Mouse (Mus musculus): Measurements from ENCODE around the gene Isca1. TPM values are rescaled to one million over a fixed set of nuclear protein-coding genes. Genes with fewer than 3 reads are reported as not detected.
"Not testable (repeated sequence)": the region's sequence is repeated elsewhere in the genome, so short reads cannot be mapped to it uniquely, and the experiment has no call there.

The Isca1 gene
- total RNA-seq, 1 experiment from 2014 or later = 64.4 TPM

DNA sequence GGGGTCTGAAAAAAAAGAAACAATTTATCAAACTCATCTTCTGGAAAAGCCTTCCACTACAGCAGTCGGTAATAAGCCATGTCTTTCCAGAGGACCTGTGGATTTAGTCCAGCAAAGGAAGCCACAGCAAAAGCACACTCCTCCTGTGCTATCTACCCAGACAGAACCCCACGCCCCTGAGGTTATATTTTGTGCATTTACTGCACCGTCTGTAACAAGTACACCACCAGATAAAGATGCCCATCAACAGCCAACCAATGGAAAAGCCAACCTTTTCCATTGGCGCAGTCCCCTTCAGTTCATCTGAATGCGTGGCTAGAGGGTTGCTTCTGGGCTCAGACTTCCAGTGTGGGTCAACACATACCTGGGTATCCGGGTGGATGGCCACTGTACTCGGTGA is 6.8 kb downstream of the Isca1 start:
- ATAC-seq (replicated peaks; ENCODE audit: insufficient number of reproducible peaks, low FRiP score, low TSS enrichment, poor library complexity, severe bottlenecking) = no peak

DNA sequence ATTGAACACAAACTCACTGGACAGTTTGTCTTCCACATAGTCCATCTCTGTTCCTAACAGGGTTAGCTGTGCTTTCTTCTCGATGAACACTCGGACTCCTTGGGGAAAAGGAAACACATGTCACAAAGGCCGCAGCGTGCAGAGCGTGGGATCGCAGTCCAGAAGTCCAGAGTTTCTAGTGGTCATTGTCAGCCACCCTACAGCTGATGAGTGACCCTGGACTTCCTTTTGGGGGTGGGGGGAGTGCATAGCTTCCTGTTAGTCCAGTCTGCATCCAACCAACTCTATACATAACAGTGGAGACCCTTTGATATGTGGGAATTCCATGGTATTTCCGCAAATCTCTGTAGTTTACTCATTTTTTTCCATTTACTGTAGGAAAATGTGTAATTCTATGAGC is 12.7 kb downstream of the Isca1 start:
- no peak for ATAC-seq (replicated peaks; ENCODE audit: insufficient number of reproducible peaks, low FRiP score, low TSS enrichment, poor library complexity, severe bottlenecking)

DNA sequence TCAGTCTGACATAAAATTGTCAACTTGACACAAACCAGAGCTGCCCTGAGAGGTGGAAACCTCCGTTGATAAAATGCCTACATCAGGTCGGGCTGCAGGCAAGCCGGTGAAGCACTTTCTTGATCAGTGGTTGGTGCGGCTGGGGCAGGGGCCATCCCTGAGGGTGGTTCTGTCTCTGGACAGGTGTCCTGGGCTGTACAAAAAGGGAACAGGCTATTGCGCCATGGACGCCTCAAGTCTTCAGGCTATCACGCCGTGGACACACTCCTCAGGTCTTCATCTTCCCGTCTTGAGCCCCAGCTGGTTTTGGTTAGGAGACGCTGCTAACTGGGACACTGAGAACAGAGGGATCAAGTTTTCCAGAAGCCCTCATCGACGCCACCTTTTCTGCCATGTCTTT is 19.3 kb downstream of the Isca1 start:
- no peak for ATAC-seq (replicated peaks; ENCODE audit: insufficient number of reproducible peaks, low FRiP score, low TSS enrichment, poor library complexity, severe bottlenecking)

DNA sequence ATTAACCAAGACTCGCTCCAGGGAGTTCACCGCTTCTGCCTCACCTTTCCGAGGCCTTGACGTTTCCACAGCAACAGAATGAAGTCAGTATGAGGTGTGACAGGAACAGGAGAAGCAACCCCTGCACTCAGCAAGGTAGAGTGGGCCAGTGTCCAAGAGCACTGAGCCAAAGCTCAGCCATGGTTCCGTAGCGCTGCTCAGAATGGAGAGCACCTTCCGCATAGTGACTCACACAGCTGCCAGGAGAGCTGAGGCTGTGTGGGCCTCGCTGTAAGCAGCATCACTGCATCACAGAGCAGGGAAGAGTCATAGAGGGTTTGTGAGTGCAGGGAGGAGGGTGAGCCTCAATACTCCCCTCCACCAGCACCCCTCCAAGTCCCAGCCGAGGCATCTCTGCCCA is 22.9 kb downstream of the Isca1 start, which contains the start of gene 1700014D04Rik:
TSS of gene 1700014D04Rik (minus strand) at position 42 of the 400 bp plus-strand sequence.
- ATAC-seq (replicated peaks; ENCODE audit: insufficient number of reproducible peaks, low FRiP score, low TSS enrichment, poor library complexity, severe bottlenecking) = peak; percentile 31; the same call in 1 of the 2 replicates

DNA sequence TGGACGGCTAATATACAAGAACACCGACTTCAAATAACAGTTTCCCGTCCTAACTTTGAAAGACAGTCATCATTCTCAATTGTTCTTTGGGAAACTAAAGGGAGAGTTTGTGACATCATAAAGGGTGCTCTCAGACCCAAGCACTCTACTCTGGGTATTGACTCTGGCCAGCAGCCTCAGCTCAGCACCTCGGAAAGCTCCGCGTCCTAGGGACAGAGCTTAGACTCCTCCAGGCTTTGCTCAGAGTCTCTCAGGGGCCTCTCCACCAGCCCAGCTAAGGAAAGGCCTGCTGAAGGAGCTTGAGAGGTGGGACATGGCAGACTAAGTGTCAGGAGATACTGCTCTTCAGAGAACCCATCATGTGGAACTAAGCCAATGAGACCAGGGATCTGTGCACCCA is 23.4 kb downstream of the Isca1 start:
- ATAC-seq (replicated peaks; ENCODE audit: insufficient number of reproducible peaks, low FRiP score, low TSS enrichment, poor library complexity, severe bottlenecking) = no peak

DNA sequence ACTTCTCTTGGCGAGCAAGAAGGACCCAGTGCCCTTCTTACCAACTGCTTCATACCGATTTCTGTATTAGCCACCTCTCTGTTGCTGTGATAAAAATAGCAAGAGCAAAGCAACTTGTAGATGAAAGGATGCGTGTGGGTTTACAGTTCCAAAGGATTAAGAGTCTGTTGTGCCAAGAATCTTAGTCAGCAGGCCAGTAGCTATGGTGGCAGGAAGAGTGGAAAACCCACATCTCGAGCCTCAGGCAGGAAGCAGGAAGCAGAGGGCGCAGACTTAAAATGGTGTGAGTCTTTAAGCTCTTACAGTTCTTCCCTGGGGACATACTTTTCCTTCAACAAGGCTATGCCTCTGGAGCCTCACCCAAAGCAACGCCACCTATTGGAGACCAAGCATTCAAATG is 24.1 kb downstream of the Isca1 start:
- no peak for ATAC-seq (replicated peaks; ENCODE audit: insufficient number of reproducible peaks, low FRiP score, low TSS enrichment, poor library complexity, severe bottlenecking)

DNA sequence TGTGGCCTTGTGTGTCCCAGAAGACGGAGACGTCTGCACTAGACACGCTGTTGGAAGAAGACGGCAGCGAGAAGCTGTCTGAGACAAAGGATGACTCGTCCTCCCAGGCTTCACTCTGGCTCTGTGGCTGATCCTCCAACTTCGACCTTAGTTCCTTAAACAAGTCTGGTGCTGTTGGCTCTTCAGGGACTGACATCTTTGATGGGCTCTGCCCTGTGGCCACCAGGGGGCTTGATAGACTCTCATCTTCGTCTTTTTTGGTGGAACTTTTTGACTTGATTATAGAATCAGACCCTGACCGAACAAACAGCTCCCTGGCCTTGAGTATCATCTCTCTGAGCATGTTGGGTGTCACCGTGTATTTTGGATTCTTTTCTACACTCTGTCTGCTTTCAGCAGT is 27.9 kb downstream of the Isca1 start:
- ATAC-seq (replicated peaks; ENCODE audit: insufficient number of reproducible peaks, low FRiP score, low TSS enrichment, poor library complexity, severe bottlenecking) = no peak

DNA sequence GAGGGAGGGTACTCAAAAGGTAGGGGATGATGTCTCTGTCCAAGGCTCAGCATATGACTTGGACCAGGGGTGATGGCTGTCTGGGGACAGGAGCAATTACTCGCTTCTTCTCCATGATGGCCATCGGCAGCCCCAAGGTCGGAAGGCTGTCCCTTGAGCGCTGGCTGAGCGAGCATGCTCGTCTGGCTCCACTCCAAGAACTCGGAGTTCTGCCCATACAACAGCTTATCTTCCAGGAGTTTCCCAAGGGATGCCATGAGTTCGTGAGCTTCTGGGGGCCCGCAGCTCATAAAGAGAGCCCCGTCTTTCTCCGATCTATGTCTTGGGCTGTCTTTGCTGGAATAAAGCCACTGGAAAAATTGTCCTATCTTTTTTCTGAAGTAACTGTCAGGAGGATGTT is 28.5 kb downstream of the Isca1 start:
- ATAC-seq (replicated peaks; ENCODE audit: insufficient number of reproducible peaks, low FRiP score, low TSS enrichment, poor library complexity, severe bottlenecking) = no peak

DNA sequence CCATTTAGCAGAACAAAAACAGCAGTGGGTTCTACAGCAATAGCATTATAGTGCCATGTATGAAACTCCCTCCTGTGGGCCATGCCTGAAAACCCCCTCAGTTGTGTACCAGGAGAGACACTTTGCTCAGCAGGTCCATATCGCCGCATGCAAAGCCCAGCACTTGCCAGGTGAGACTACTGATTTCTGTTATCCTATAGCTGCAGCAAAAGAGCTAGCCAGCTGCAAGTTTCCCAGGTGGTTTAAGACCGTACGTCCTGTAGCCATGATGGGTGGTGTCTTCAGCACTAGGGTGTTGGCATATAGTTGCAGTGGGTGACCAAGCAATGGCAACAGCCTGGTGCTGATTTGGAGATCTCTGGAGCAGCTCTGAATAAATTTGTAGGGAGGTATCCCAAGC is 30.2 kb downstream of the Isca1 start:
- no peak for ATAC-seq (replicated peaks; ENCODE audit: insufficient number of reproducible peaks, low FRiP score, low TSS enrichment, poor library complexity, severe bottlenecking)

DNA sequence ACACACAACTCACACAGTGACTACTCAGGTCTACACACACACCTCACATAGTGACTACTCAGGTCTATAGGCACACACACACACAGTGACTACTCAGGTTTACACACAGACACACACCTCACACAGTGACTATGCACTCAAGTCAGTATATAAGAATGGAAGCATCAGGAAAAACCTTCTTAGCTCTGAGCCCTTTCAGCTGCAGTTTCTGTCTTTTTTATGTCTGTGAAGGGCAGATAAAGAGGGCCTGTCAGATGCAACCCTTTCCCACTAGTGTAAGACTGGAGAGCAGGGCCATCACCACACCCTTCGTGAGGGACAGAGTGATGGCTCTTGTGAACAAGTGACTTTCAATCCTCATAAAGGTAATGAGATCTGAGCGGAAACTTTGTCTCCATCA is 31.2 kb downstream of the Isca1 start:
- no peak for ATAC-seq (replicated peaks; ENCODE audit: insufficient number of reproducible peaks, low FRiP score, low TSS enrichment, poor library complexity, severe bottlenecking)

DNA sequence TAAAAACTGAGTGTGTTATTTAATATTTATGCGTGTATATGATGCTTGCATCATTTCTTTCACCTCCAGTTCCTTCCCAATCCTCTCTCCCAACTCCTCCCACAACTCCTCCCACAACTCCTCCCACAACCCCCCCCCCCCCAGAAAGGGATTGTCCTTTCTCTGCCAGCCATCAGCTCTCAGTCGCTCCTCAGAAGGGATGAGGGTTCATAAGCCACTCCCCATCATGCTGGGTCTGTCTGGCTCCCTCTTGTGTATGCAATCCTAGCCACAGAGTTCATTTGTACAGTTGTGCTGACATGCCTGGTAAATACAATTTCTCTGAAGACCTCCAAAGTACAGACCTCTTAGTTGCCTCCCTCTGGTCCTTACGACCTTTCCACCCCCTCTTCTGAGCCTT is 34.4 kb downstream of the Isca1 start:
- ATAC-seq (replicated peaks; ENCODE audit: insufficient number of reproducible peaks, low FRiP score, low TSS enrichment, poor library complexity, severe bottlenecking) = no peak

DNA sequence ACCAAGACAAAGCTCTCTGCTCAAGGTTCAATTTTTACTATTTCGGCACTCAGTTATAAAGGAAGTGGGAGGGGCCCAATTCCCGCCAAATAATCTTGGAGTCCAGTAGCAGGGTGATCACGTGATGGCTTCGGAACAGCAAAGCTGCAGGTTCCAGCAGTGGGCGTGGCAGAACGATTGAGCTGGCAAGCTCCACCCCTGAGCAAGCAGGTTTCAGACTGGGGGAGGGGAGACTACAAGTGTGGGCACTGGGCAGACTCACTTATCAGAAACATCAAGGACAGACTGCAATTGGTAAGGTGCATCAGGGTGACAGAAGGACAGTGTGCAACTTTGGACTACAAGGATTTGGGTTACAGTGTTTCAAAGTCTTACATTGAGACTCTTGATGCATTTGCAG is 35.3 kb downstream of the Isca1 start:
- ATAC-seq (replicated peaks; ENCODE audit: insufficient number of reproducible peaks, low FRiP score, low TSS enrichment, poor library complexity, severe bottlenecking) = not testable (repeated sequence)

DNA sequence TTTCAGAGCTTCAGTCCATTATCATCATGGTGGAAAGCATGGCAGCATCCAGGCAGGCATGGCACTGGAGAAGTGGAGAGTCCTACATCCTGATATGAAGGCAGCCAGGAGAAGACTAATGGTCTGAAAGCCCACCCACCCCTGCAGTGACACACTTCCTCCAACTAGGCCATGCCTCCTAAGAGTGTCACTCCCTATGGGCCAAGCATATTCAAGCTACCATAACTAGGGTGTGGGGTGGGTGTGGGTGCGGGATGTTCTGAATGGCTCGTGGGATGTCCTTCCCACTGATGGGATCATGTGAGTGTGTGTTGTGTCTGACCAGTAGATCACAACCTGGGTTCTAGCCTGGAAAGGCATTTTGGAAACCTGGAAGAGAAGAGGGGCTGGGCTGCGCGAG is 35.7 kb downstream of the Isca1 start:
- no peak for ATAC-seq (replicated peaks; ENCODE audit: insufficient number of reproducible peaks, low FRiP score, low TSS enrichment, poor library complexity, severe bottlenecking)

DNA sequence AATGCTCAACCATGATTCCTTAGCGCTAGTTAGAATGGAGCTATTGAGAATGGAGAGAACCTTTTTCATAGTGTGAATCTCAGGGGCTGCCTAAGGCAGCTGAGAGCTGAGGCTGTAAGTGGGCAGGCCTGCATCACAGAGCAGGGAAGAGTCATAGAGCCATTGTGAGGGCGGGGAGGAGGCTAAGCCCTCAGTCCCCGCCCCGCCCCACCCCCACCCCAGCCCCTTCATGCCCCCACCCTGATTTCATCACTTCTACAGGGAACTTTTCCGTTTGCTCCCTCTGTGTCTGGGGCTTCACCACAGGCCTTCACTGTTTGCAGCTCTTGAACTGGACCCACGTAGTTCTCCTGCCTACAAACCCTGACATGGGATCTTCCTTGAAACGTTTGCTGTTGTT is 38.0 kb downstream of the Isca1 start, which contains the start of gene Spata31d1d:
TSS of gene Spata31d1d (minus strand) at position 101 of the 400 bp plus-strand sequence.
- ATAC-seq (replicated peaks; ENCODE audit: insufficient number of reproducible peaks, low FRiP score, low TSS enrichment, poor library complexity, severe bottlenecking) = no peak

DNA sequence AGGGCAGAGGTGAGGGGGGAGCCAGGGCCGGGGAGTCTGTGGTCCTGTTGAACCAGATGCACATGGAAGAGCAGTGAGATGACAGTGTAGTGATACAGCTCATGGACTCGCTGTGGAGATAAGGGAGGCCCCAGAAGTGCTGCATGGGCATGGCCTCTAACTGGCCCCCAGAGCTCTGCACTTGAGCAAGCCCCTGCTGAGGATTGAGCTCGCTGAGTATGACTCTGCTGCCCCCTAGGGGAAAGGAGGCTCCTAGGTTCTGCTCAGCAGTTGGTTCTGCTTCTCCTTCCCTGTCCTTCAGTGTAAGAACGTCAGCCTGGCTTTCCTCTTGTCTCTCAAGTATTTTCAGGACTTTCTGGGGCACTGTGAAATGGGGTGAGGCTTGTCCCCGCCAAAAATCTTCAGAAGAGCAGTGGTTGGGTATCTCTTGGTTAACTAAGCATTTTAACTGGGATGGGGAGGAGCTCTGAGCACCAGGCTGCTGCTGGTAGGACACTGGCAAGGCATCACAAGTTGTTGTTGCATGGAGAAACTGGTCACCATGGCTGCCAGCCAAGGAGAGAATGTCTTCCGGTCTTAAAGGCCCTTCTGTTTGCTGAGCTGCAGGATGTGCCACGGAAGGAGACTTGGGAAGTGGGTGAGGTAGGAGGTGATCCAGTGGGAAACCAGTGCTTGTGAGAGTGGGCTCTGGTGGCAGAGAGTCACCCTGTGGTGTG is 41.1 kb downstream of the Isca1 start:
- ATAC-seq (replicated peaks; ENCODE audit: insufficient number of reproducible peaks, low FRiP score, low TSS enrichment, poor library complexity, severe bottlenecking) = peak; percentile 86

DNA sequence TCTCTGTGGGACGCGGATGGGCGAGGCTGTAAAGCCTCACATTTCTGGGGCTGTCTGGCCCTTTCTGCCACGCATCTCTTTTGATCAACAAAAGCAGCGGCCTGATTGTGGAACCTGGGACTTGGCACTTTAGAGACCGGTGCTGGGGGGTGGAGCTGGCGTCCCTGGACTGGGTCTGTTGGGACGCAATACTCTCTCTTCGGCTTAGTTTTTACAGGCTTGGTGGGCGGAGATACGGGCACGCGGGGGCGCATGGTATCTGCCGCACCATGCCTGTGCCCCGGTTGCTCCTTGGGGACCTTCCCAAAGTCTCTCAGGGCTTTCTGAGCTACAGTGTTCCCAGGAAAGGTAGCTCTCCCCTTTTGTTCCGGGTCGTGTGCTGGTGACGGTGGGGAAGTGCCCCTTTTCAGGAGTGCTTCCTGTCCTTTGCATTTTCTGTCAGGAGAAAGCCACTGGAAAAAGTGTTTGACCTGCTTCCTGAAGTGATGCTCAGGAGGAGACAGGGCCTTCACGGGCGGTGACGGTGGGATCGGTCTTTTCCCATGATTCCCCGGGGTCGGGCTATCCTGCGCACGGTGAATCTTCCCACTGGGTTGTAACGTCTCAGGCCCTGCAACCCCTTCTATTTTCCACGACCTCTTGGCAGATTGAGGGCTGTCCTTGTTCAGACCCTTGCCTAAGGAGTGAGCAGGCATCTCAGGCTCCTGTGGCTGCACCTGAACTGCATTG is 43.3 kb downstream of the Isca1 start:
- ATAC-seq (replicated peaks; ENCODE audit: insufficient number of reproducible peaks, low FRiP score, low TSS enrichment, poor library complexity, severe bottlenecking) = no peak

DNA sequence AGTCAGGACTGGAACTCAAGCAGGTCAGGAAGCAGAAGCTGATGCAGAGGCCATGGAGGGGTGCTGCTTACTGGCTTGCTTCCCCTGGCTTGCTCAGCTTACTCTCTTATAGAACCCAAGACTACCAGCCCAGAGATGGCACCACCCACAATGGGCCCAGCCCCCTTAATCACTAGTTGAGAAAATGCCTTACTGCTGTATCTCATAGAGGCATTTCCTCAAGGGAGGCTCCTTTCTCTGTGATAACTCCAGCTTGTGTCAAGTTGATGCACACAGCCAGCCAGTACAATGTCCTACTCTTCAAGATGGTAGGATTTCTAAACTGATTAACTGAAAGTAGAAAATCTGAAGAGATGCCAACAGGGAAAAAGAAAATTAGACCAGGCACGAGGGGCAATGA is 47.5 kb downstream of the Isca1 start:
- not testable (repeated sequence) for ATAC-seq (replicated peaks; ENCODE audit: insufficient number of reproducible peaks, low FRiP score, low TSS enrichment, poor library complexity, severe bottlenecking)

DNA sequence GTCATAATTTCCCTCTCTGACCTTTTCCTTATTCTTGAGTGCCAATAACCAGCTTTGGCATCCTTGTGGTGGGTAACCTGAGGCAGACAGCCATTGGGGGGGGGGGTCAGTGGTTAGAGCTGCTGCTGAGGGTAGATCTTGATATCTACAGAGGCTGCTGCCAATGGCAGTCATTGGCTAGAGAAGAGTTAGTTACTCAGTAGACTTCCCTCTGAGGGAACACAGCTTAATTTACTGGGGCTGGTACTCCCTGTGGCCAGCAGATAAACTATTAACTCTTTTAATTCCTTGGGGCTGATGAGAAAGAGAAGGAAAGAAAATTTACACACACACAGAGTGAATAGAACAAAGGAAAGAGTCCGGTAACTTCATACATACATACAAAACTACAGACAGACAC is 50.1 kb downstream of the Isca1 start:
- no peak for ATAC-seq (replicated peaks; ENCODE audit: insufficient number of reproducible peaks, low FRiP score, low TSS enrichment, poor library complexity, severe bottlenecking)

DNA sequence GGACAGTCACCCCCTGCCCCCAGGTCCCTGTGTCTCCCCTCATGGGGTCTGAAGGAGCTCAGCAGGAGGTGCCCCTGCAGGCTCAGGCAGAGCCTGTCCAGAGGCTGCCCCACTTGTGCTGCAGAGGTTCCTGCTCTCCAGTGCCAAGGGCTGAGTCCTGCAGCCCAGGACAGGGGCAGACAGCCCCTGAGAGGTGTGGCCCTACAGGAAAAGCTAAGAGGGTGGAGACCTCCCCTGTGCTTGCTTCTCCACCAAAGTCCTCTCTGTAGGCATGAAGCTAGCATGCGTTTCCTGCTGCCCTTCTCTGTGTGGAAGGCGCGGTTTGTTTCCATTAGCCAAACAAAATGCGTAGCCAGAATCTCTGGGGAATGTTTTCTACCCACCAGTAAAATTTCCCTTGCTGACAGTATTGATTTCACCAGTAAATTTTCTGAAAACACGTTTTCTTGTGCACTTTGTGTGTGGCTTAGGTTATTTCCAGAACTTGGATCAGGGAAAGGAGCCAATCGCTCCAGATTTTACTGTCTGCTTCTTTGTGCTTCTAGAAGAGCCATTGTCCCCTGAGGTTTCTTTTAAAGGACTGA is 50.7 kb downstream of the Isca1 start:
- ATAC-seq (replicated peaks; ENCODE audit: insufficient number of reproducible peaks, low FRiP score, low TSS enrichment, poor library complexity, severe bottlenecking) = not testable (repeated sequence)

DNA sequence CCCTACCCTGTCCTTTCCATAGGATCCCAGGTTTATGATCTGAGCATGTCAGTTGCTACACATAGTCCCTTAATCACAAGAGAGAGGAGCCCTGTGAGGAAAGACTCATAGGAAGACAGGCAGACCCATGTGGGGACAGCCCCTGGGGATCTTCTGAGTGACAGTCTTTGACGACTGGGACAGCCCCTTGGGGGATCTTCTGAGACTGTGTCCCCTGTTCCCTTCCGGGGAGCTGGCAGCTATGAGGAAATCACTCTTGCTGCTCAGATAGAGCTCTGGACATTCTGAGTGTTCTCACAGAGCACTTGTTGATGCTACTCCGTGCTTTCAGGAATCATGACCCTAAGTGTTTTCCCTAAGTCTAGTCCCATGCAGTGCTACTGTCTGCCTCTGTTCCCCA is 55.9 kb downstream of the Isca1 start:
- ATAC-seq (replicated peaks; ENCODE audit: insufficient number of reproducible peaks, low FRiP score, low TSS enrichment, poor library complexity, severe bottlenecking) = no peak
